Mouse (Mus musculus) cerebellum, adult 2 months (tissue): ENCODE results near the gene Hao1.

Experiments
- CTCF ChIP-seq: fragments of 200-500 bp; IDR thresholded peaks from 2 replicates; pipeline ENCODE4 v1.5.1; 2011; ENCODE audit warnings: low read depth, mild to moderate bottlenecking, control low read depth, low read length, moderate library complexity, borderline replicate concordance; ENCODE audit not compliant: insufficient read depth
- POLR2A ChIP-seq: fragments of 200-500 bp; IDR thresholded peaks from 2 replicates; pipeline ENCODE4 v1.6.1; 2011; ENCODE audit warnings: low read length, control low read depth, borderline replicate concordance; ENCODE audit not compliant: insufficient read depth

DNA sequence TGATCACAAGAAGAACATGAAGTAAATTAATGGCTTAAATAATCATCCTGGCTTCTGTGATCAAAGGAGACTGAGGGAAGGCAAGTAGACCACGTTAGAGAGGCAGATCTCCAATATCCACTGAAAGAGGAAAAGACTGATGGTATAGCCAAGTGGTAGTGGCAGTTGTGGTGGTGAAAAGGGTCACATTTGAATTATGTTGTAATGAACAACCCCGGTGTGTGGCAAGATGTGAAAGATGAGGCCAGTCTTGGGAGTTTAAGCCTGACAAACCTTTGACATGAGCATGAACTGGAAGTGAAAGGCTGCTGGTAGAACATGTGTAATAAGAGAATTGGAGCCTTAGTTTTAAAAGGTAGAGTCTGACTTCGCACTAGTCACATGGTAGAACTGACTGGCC is 54.4 kb downstream of the Hao1 start:
- no peak for TF ChIP-seq CTCF
- no peak for TF ChIP-seq POLR2A
